Mouse (Mus musculus): ENCODE measurements at regions not wholly inside any gene's neighbourhood (a gene's known extent, or its start where the extent isn't known, plus 50 kb on each side); places are given as distances from the start of the nearest gene placed in this dataset.

DNA sequence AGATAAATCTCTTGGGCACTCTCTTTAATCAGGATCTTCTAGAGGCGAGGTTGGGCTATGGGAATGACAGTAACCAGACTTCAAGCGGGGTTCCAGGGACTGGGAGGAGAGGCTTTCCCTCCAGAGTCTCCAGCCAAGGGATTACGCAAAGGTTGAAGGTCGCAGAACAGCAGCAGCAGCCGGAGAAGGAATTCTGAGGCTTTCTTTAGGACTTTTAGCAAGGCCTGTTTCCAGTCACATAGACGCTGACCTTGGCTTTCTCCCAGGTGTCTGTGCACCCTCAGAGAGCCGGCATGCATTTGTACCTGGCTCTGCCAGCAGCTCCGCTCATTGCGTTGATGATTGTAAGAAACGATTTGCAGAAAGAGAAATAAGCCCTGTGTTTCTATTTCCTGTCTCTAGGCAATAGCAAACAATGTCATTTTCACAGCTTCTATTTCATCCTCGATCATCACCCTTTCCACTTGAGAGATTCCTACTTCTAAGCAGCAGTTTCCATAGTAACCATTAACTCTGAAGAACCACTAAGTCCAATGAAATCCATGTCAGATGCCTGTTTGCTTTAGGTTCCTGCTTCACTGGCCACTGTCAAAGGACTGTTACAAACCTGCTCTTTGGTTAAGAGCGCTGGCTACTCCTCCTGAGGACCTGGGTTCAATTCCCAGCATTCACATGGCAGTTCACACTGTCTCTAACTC, 104.7 kb upstream of the Tmem72 start:
- H3K27me3 ChIP-seq (replicated peaks; ENCODE audit: control insufficient read depth, insufficient read depth, low read length), result no peaks in the 10 kb centered on the region
- H3K4me2 ChIP-seq (replicated peaks; ENCODE audit: low read depth), result no peak overlapping the region
- no peaks in the 10 kb centered on the region for H3K36me3 ChIP-seq (ENCODE audit: control insufficient read depth, insufficient read depth)
- no peak overlapping the region for H3K27ac ChIP-seq (ENCODE audit: low read depth, low read length)
- H3K9ac ChIP-seq (ENCODE audit: low read depth, low read length), result no peak overlapping the region
- no peak for TF ChIP-seq CTCF (IDR thresholded peaks at IDR 0.05; ENCODE audit: low read depth)
- 42% methylated on average over 12 of the region's 12 CpGs for WGBS
- no peak overlapping the region for H3K4me3 ChIP-seq (ENCODE audit: low read depth, low read length)
- no peaks in the 10 kb centered on the region for H3K4me1 ChIP-seq (replicated peaks; ENCODE audit: control insufficient read depth, insufficient read depth, low read length)
- no peaks in the 10 kb centered on the region for H3K9me3 ChIP-seq (ENCODE audit: control insufficient read depth)
- no peak for ATAC-seq

GRCm38 (mm10) chr6:116822605-116823004, 105.9 kb upstream of the Tmem72 start:
- no peak for TF ChIP-seq CTCF (IDR thresholded peaks at IDR 0.05; ENCODE audit: low read depth)
- Histone ChIP-seq H3K9ac (ENCODE audit: low read depth, low read length) (no peak overlapping the region), H3K36me3 (ENCODE audit: control insufficient read depth, insufficient read depth) (no peaks in the 10 kb centered on the region), H3K4me3 (ENCODE audit: low read depth, low read length) (no peak overlapping the region), H3K27me3 (replicated peaks; ENCODE audit: control insufficient read depth, insufficient read depth, low read length) (no peaks in the 10 kb centered on the region), H3K9me3 (ENCODE audit: control insufficient read depth) (no peaks in the 10 kb centered on the region), H3K4me1 (replicated peaks; ENCODE audit: control insufficient read depth, insufficient read depth, low read length) (no peaks in the 10 kb centered on the region), H3K27ac (ENCODE audit: low read depth, low read length) (no peak overlapping the region), H3K4me2 (replicated peaks; ENCODE audit: low read depth) (no peak overlapping the region)
- 93% methylated on average over 6 of the region's 6 CpGs for WGBS
- ATAC-seq, result no peak

- Histone ChIP-seq H3K36me3 (ENCODE audit: control insufficient read depth, insufficient read depth) (no peaks in the 10 kb centered on the region), H3K27me3 (replicated peaks; ENCODE audit: control insufficient read depth, insufficient read depth, low read length) (no peaks in the 10 kb centered on the region), H3K27ac (ENCODE audit: low read depth, low read length) (no peak overlapping the region), H3K4me2 (replicated peaks; ENCODE audit: low read depth) (no peak overlapping the region), H3K9me3 (ENCODE audit: control insufficient read depth) (no peaks in the 10 kb centered on the region), H3K4me1 (replicated peaks; ENCODE audit: control insufficient read depth, insufficient read depth, low read length) (no peaks in the 10 kb centered on the region), H3K9ac (ENCODE audit: low read depth, low read length) (no peak overlapping the region), H3K4me3 (ENCODE audit: low read depth, low read length) (no peak overlapping the region)
- WGBS, result 86% methylated on average over 2 of the region's 2 CpGs
- ATAC-seq, result no peak
- no peak for TF ChIP-seq CTCF (IDR thresholded peaks at IDR 0.05; ENCODE audit: low read depth)
Measured at GRCm38 (mm10) chr6:116825628-116826027, 108.9 kb upstream of the Tmem72 start.

GRCm38 (mm10) chr6:116829341-116829740, 112.6 kb upstream of the Tmem72 start:
- H3K4me1 ChIP-seq (replicated peaks; ENCODE audit: control insufficient read depth, insufficient read depth, low read length), result no peaks in the 10 kb centered on the region
- H3K4me3 ChIP-seq (ENCODE audit: low read depth, low read length), result no peak overlapping the region
- no peaks in the 10 kb centered on the region for H3K27me3 ChIP-seq (replicated peaks; ENCODE audit: control insufficient read depth, insufficient read depth, low read length)
- no peaks in the 10 kb centered on the region for H3K9me3 ChIP-seq (ENCODE audit: control insufficient read depth)
- H3K4me2 ChIP-seq (replicated peaks; ENCODE audit: low read depth), result no peak overlapping the region
- TF ChIP-seq CTCF (IDR thresholded peaks at IDR 0.05; ENCODE audit: low read depth), result no peak
- 35% methylated on average over 2 of the region's 2 CpGs for WGBS
- no peak overlapping the region for H3K9ac ChIP-seq (ENCODE audit: low read depth, low read length)
- H3K36me3 ChIP-seq (ENCODE audit: control insufficient read depth, insufficient read depth), result no peaks in the 10 kb centered on the region
- no peak overlapping the region for H3K27ac ChIP-seq (ENCODE audit: low read depth, low read length)
- ATAC-seq, result no peak

DNA sequence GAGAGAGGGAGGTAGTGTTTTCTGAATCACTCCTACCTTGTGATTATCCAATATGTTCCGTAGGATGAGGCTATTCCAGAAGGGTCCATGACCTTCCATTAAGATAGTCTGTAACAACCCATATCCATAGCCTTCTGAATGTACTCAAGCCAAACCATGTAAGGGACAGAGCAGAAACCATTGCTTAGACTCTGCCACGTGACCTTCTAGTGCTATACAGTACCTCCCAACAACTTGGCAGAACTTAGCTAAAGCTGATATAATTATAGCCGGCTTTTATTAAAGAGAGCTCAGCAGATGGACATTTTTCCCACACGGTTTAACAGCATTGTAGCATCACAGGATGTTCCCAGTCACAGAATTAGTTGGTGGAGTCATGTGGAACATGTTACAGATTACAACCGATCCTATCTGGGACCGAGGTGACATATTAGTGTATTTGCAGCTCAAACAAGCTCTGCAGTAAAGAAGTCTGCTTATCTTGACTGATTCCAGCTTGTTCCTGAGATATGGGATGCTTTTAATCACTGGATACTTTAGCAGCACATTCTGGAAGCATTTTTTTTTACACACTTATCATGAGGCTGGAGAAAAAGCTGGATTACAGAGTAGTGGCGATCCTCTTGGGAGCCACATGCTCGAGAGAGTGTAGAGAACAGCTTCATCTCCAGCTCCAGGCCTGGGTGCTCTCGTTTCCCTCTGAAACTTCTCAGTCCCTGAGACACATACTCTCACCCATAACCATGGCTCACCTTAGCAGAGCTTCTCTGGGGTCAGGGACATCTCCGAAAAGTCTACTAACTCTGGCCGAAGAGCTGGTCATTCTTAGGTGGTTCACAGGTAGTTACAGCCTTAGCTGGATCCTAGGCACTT, 129.5 kb upstream of the Tmem72 start:
- no peak for ATAC-seq
- WGBS, result 57% methylated on average over 11 of the region's 11 CpGs
- TF ChIP-seq CTCF (IDR thresholded peaks at IDR 0.05; ENCODE audit: low read depth), result no peak

GRCm38 (mm10) chr6:116848538-116849093, 131.9 kb upstream of the Tmem72 start:
- H3K27ac ChIP-seq (ENCODE audit: low read depth, low read length), result no peak overlapping the region
- TF ChIP-seq CTCF (IDR thresholded peaks at IDR 0.05; ENCODE audit: low read depth), result no peak
- H3K36me3 ChIP-seq (ENCODE audit: control insufficient read depth, insufficient read depth), result no peaks in the 10 kb centered on the region
- H3K4me3 ChIP-seq (ENCODE audit: low read depth, low read length), result no peak overlapping the region
- H3K9ac ChIP-seq (ENCODE audit: low read depth, low read length), result no peak overlapping the region
- WGBS, result 61% methylated on average over 10 of the region's 10 CpGs
- no peaks in the 10 kb centered on the region for H3K27me3 ChIP-seq (replicated peaks; ENCODE audit: control insufficient read depth, insufficient read depth, low read length)
- H3K4me1 ChIP-seq (replicated peaks; ENCODE audit: control insufficient read depth, insufficient read depth, low read length), result no peaks in the 10 kb centered on the region
- H3K4me2 ChIP-seq (replicated peaks; ENCODE audit: low read depth), result no peak overlapping the region
- ATAC-seq, result no peak
- no peaks in the 10 kb centered on the region for H3K9me3 ChIP-seq (ENCODE audit: control insufficient read depth)

More for the DNA sequence above, 129.5 kb upstream of the Tmem72 start:
- Histone ChIP-seq H3K27me3 (replicated peaks; ENCODE audit: control insufficient read depth, insufficient read depth, low read length) (no peaks in the 10 kb centered on the region), H3K36me3 (ENCODE audit: control insufficient read depth, insufficient read depth) (no peaks in the 10 kb centered on the region), H3K4me1 (replicated peaks; ENCODE audit: control insufficient read depth, insufficient read depth, low read length) (no peaks in the 10 kb centered on the region), H3K4me2 (replicated peaks; ENCODE audit: low read depth) (no peak overlapping the region), H3K4me3 (ENCODE audit: low read depth, low read length) (no peak overlapping the region), H3K9me3 (ENCODE audit: control insufficient read depth) (no peaks in the 10 kb centered on the region), H3K9ac (ENCODE audit: low read depth, low read length) (no peak overlapping the region), H3K27ac (ENCODE audit: low read depth, low read length) (no peak overlapping the region)

Data from intestine, postnatal 0 days (tissue).